Mouse (Mus musculus): ENCODE measurements around the gene Helb. TPM values are rescaled to one million over a fixed set of nuclear protein-coding genes. Genes with fewer than 3 reads are reported as not detected.
A peak's percentile ranks its signal among the peaks of the same experiment; 100 is the strongest.
"Not testable (repeated sequence)": the region's sequence is repeated elsewhere in the genome, so short reads cannot be mapped to it uniquely, and the experiment has no call there.

Gene Helb
- polyA plus RNA-seq, 1 experiment from 2014 or later: 4.8 TPM

- Histone ChIP-seq H3K36me3 (ENCODE audit: control insufficient read depth, insufficient read depth, low read length) (no peaks in the 10 kb centered on the region), H3K4me2 (ENCODE audit: low read depth, low read length, severe bottlenecking) (no peak overlapping the region), H3K27me3 (ENCODE audit: control insufficient read depth, insufficient read depth, low read length) (no peaks in the 10 kb centered on the region), H3K4me1 (replicated peaks; ENCODE audit: control insufficient read depth, insufficient read depth, low read length) (no peaks in the 10 kb centered on the region), H3K9me3 (ENCODE audit: control insufficient read depth, low read length) (no peaks in the 10 kb centered on the region), H3K9ac (ENCODE audit: low read length) (no peak overlapping the region), H3K4me3 (ENCODE audit: low read depth, low read length) (no peak overlapping the region), H3K27ac (ENCODE audit: low read depth, low read length) (no peak overlapping the region)
- 65% methylated on average over 16 of the region's 16 CpGs for WGBS
- DNase-seq (ENCODE audit: low spot score) (peak; percentile 77), ATAC-seq (replicated peaks; ENCODE audit: low FRiP score) (no peak)
These were observed 17.8 kb upstream of the Helb start for GRCm38 (mm10) chr10:120130621-120131020.

GRCm38 (mm10) chr10:120128601-120129277 lies 16.0 kb upstream of the Helb start:
- ATAC-seq (replicated peaks; ENCODE audit: low FRiP score): no peak
- H3K9ac ChIP-seq (ENCODE audit: low read length): no peak overlapping the region
- H3K4me3 ChIP-seq (ENCODE audit: low read depth, low read length): no peak overlapping the region
- no peaks in the 10 kb centered on the region for H3K4me1 ChIP-seq (replicated peaks; ENCODE audit: control insufficient read depth, insufficient read depth, low read length)
- no peak overlapping the region for H3K4me2 ChIP-seq (ENCODE audit: low read depth, low read length, severe bottlenecking)
- no peaks in the 10 kb centered on the region for H3K36me3 ChIP-seq (ENCODE audit: control insufficient read depth, insufficient read depth, low read length)
- no peaks in the 10 kb centered on the region for H3K9me3 ChIP-seq (ENCODE audit: control insufficient read depth, low read length)
- DNase-seq (ENCODE audit: low spot score): no peak
- H3K27ac ChIP-seq (ENCODE audit: low read depth, low read length): no peak overlapping the region
- H3K27me3 ChIP-seq (ENCODE audit: control insufficient read depth, insufficient read depth, low read length): no peaks in the 10 kb centered on the region
- WGBS: 55% methylated on average over 13 of the region's 13 CpGs

- Histone ChIP-seq H3K4me1 (replicated peaks; ENCODE audit: control insufficient read depth, insufficient read depth, low read length) (no peaks in the 10 kb centered on the region), H3K4me2 (ENCODE audit: low read depth, low read length, severe bottlenecking) (no peak overlapping the region), H3K4me3 (ENCODE audit: low read depth, low read length) (no peak overlapping the region), H3K36me3 (ENCODE audit: control insufficient read depth, insufficient read depth, low read length) (no peaks in the 10 kb centered on the region), H3K9ac (ENCODE audit: low read length) (no peak overlapping the region), H3K9me3 (ENCODE audit: control insufficient read depth, low read length) (no peaks in the 10 kb centered on the region), H3K27ac (ENCODE audit: low read depth, low read length) (no peak overlapping the region), H3K27me3 (ENCODE audit: control insufficient read depth, insufficient read depth, low read length) (no peaks in the 10 kb centered on the region)
- ATAC-seq (replicated peaks; ENCODE audit: low FRiP score) (no peak), DNase-seq (ENCODE audit: low spot score) (no peak)
- 79% methylated on average over 10 of the region's 10 CpGs for WGBS
These were observed 12.7 kb upstream of the Helb start for GRCm38 (mm10) chr10:120125465-120125857.

- Histone ChIP-seq H3K9ac (ENCODE audit: low read length) (no peak overlapping the region), H3K27me3 (ENCODE audit: control insufficient read depth, insufficient read depth, low read length) (no peaks in the 10 kb centered on the region), H3K9me3 (ENCODE audit: control insufficient read depth, low read length) (no peaks in the 10 kb centered on the region), H3K4me1 (replicated peaks; ENCODE audit: control insufficient read depth, insufficient read depth, low read length) (no peaks in the 10 kb centered on the region), H3K36me3 (ENCODE audit: control insufficient read depth, insufficient read depth, low read length) (no peaks in the 10 kb centered on the region), H3K4me2 (ENCODE audit: low read depth, low read length, severe bottlenecking) (no peak overlapping the region), H3K4me3 (ENCODE audit: low read depth, low read length) (no peak overlapping the region), H3K27ac (ENCODE audit: low read depth, low read length) (no peak overlapping the region)
- 51% methylated on average over 7 of the region's 7 CpGs for WGBS
- DNase-seq (ENCODE audit: low spot score): peak; percentile 88
- 0 out of 2 replicates have a peak, but pooled peaks have one; percentile 60 for ATAC-seq (replicated peaks; ENCODE audit: low FRiP score)
These were observed 12.1 kb upstream of the Helb start for GRCm38 (mm10) chr10:120124801-120125464.

GRCm38 (mm10) chr10:120123721-120124120 lies 10.9 kb upstream of the Helb start:
- DNase-seq (ENCODE audit: low spot score): no peak
- no peak for ATAC-seq (replicated peaks; ENCODE audit: low FRiP score)
- WGBS: 90% methylated on average over 3 of the region's 3 CpGs

GRCm38 (mm10) chr10:120115249-120115648 lies 2.5 kb upstream of the Helb start:
- no peak for DNase-seq (ENCODE audit: low spot score)
- Histone ChIP-seq H3K4me3 (ENCODE audit: low read depth, low read length) (no peak overlapping the region), H3K4me2 (ENCODE audit: low read depth, low read length, severe bottlenecking) (no peak overlapping the region), H3K4me1 (replicated peaks; ENCODE audit: control insufficient read depth, insufficient read depth, low read length) (no peaks in the 10 kb centered on the region), H3K36me3 (ENCODE audit: control insufficient read depth, insufficient read depth, low read length) (no peaks in the 10 kb centered on the region), H3K27ac (ENCODE audit: low read depth, low read length) (no peak overlapping the region), H3K9ac (ENCODE audit: low read length) (no peak overlapping the region), H3K9me3 (ENCODE audit: control insufficient read depth, low read length) (no peaks in the 10 kb centered on the region), H3K27me3 (ENCODE audit: control insufficient read depth, insufficient read depth, low read length) (no peaks in the 10 kb centered on the region)
- no peak for ATAC-seq (replicated peaks; ENCODE audit: low FRiP score)
- 94% methylated on average over 1 of the region's 1 CpGs for WGBS

More at GRCm38 (mm10) chr10:120123721-120124120, 10.9 kb upstream of the Helb start:
- no peaks in the 10 kb centered on the region for H3K9me3 ChIP-seq (ENCODE audit: control insufficient read depth, low read length)
- H3K9ac ChIP-seq (ENCODE audit: low read length): no peak overlapping the region
- H3K27me3 ChIP-seq (ENCODE audit: control insufficient read depth, insufficient read depth, low read length): no peaks in the 10 kb centered on the region
- H3K36me3 ChIP-seq (ENCODE audit: control insufficient read depth, insufficient read depth, low read length): no peaks in the 10 kb centered on the region
- no peaks in the 10 kb centered on the region for H3K4me1 ChIP-seq (replicated peaks; ENCODE audit: control insufficient read depth, insufficient read depth, low read length)
- H3K27ac ChIP-seq (ENCODE audit: low read depth, low read length): no peak overlapping the region
- H3K4me3 ChIP-seq (ENCODE audit: low read depth, low read length): no peak overlapping the region
- no peak overlapping the region for H3K4me2 ChIP-seq (ENCODE audit: low read depth, low read length, severe bottlenecking)

GRCm38 (mm10) chr10:120114493-120114892 lies 1.7 kb upstream of the Helb start:
- Histone ChIP-seq H3K9ac (ENCODE audit: low read length) (no peak overlapping the region), H3K9me3 (ENCODE audit: control insufficient read depth, low read length) (no peaks in the 10 kb centered on the region), H3K27ac (ENCODE audit: low read depth, low read length) (no peak overlapping the region), H3K4me3 (ENCODE audit: low read depth, low read length) (no peak overlapping the region), H3K4me1 (replicated peaks; ENCODE audit: control insufficient read depth, insufficient read depth, low read length) (no peaks in the 10 kb centered on the region), H3K36me3 (ENCODE audit: control insufficient read depth, insufficient read depth, low read length) (no peaks in the 10 kb centered on the region), H3K27me3 (ENCODE audit: control insufficient read depth, insufficient read depth, low read length) (no peaks in the 10 kb centered on the region), H3K4me2 (ENCODE audit: low read depth, low read length, severe bottlenecking) (no peak overlapping the region)
- no peak for ATAC-seq (replicated peaks; ENCODE audit: low FRiP score)
- DNase-seq (ENCODE audit: low spot score): no peak
- WGBS: 32% methylated on average over 7 of the region's 7 CpGs

- no peaks in the 10 kb centered on the region for H3K4me1 ChIP-seq (replicated peaks; ENCODE audit: control insufficient read depth, insufficient read depth, low read length)
- H3K4me3 ChIP-seq (ENCODE audit: low read depth, low read length): no peak overlapping the region
- ATAC-seq (replicated peaks; ENCODE audit: low FRiP score) (no peak), DNase-seq (ENCODE audit: low spot score) (no peak)
- no peak overlapping the region for H3K9ac ChIP-seq (ENCODE audit: low read length)
- H3K9me3 ChIP-seq (ENCODE audit: control insufficient read depth, low read length): no peaks in the 10 kb centered on the region
- H3K36me3 ChIP-seq (ENCODE audit: control insufficient read depth, insufficient read depth, low read length): no peaks in the 10 kb centered on the region
- H3K4me2 ChIP-seq (ENCODE audit: low read depth, low read length, severe bottlenecking): no peak overlapping the region
- 70% methylated on average over 6 of the region's 6 CpGs for WGBS
- no peaks in the 10 kb centered on the region for H3K27me3 ChIP-seq (ENCODE audit: control insufficient read depth, insufficient read depth, low read length)
- H3K27ac ChIP-seq (ENCODE audit: low read depth, low read length): no peak overlapping the region
These were observed 1.2 kb upstream of the Helb start for GRCm38 (mm10) chr10:120113980-120114379.

- H3K27ac ChIP-seq (ENCODE audit: low read depth, low read length); H3K9ac ChIP-seq (ENCODE audit: low read length); H3K9me3 ChIP-seq (ENCODE audit: control insufficient read depth, low read length); DNase-seq (ENCODE audit: low spot score); H3K4me1 ChIP-seq (replicated peaks; ENCODE audit: control insufficient read depth, insufficient read depth, low read length); ATAC-seq (replicated peaks; ENCODE audit: low FRiP score); H3K27me3 ChIP-seq (ENCODE audit: control insufficient read depth, insufficient read depth, low read length); H3K36me3 ChIP-seq (ENCODE audit: control insufficient read depth, insufficient read depth, low read length): not testable (repeated sequence)
- peak overlapping the region; percentile 67; the same call in 1 of the 2 replicates for H3K4me3 ChIP-seq (ENCODE audit: low read depth, low read length)
- H3K4me2 ChIP-seq (ENCODE audit: low read depth, low read length, severe bottlenecking): peak overlapping the region; percentile 72; the same call in 1 of the 2 replicates
- 68% methylated on average over 9 of the region's 9 CpGs for WGBS
These were observed 695 bp upstream of the Helb start for GRCm38 (mm10) chr10:120113482-120113881.
